Mouse (Mus musculus) frontal cortex, postnatal 10 days (tissue): ENCODE measurements around the gene Shisa8.

ENCODE experiments used
- DNase-seq, 2 experiments: peaks; one replicate each; pipeline ENCODE4 v3.0.0; 2022; ENCODE audit warnings: low spot score in 2 of 2, mixed read lengths in 1 of 2

The Shisa8 gene

GRCm38 (mm10) chr15:82223657-82224601 is 11.3 kb upstream of the Shisa8 start, which contains the start of gene Tnfrsf13c:
Tnfrsf13c (minus strand) TSS chr15:82224369.
- no peak for DNase-seq

- DNase-seq: no peak
Measured at GRCm38 (mm10) chr15:82223251-82223650, 10.6 kb upstream of the Shisa8 start.

GRCm38 (mm10) chr15:82221104-82221860 is 8.7 kb upstream of the Shisa8 start:
- no peak for DNase-seq

- DNase-seq: no peak
Measured at GRCm38 (mm10) chr15:82220003-82220675, 7.5 kb upstream of the Shisa8 start.

GRCm38 (mm10) chr15:82218778-82219666 is 6.4 kb upstream of the Shisa8 start:
- no peak for DNase-seq

GRCm38 (mm10) chr15:82217980-82218379 is 5.4 kb upstream of the Shisa8 start:
- DNase-seq: no peak

- no peak for DNase-seq
Measured at GRCm38 (mm10) chr15:82217039-82217438, 4.4 kb upstream of the Shisa8 start.

GRCm38 (mm10) chr15:82216142-82216827 is 3.7 kb upstream of the Shisa8 start:
- no peak for DNase-seq

GRCm38 (mm10) chr15:82215332-82216046 is 2.9 kb upstream of the Shisa8 start:
- DNase-seq: no peak

- DNase-seq: no peak
Measured at GRCm38 (mm10) chr15:82213222-82213621, 607 bp upstream of the Shisa8 start.

- DNase-seq: no peak
Measured at GRCm38 (mm10) chr15:82211911-82212751, 484 bp downstream of the Shisa8 start.

- DNase-seq: no peak
Measured at GRCm38 (mm10) chr15:82211281-82211680, 1.3 kb downstream of the Shisa8 start.

GRCm38 (mm10) chr15:82210801-82211200 is 1.8 kb downstream of the Shisa8 start:
- DNase-seq: no peak

- DNase-seq: no peak
Measured at GRCm38 (mm10) chr15:82209295-82210050, 3.1 kb downstream of the Shisa8 start.

- DNase-seq: no peak
Measured at GRCm38 (mm10) chr15:82208307-82208706, 4.3 kb downstream of the Shisa8 start.

- no peak for DNase-seq
Measured at GRCm38 (mm10) chr15:82207504-82208219, 5.0 kb downstream of the Shisa8 start.

- no peak for DNase-seq
Measured at GRCm38 (mm10) chr15:82207105-82207459, 5.5 kb downstream of the Shisa8 start.
